Mouse (Mus musculus) myocyte (in vitro differentiated cells): ENCODE results near the gene Nsun2. TPM values are rescaled to one million over a fixed set of nuclear protein-coding genes. Genes with fewer than 3 reads are reported as not detected.
"Not testable (repeated sequence)": the region's sequence is repeated elsewhere in the genome, so short reads cannot be mapped to it uniquely, and the experiment has no call there.

Source experiments
- H3K27me3 ChIP-seq: one replicate; pipeline ENCODE4 v1.6.1; 2011; ENCODE audit not compliant: control insufficient read depth, insufficient read depth, insufficient read length
- H3K36me3 ChIP-seq: one replicate; pipeline ENCODE4 v1.6.1; 2011; ENCODE audit not compliant: control insufficient read depth, insufficient read depth
- H3K4me2 ChIP-seq: one replicate; pipeline ENCODE4 v1.6.1; 2011; ENCODE audit warnings: low read depth, control low read depth
- H3K4me3 ChIP-seq: one replicate; pipeline ENCODE4 v1.5.1; 2011; ENCODE audit warnings: mild to moderate bottlenecking, control low read depth, moderate library complexity
- H3K79me2 ChIP-seq: one replicate; pipeline ENCODE4 v1.6.1; 2011; ENCODE audit not compliant: control insufficient read depth, insufficient read depth
- H3ac ChIP-seq: one replicate; pipeline ENCODE4 v1.6.1; 2011; ENCODE audit not compliant: control insufficient read depth, insufficient read length
- CEBPB ChIP-seq: IDR thresholded peaks from 2 replicates; pipeline ENCODE4 v1.6.1; 2011; ENCODE audit warnings: mild to moderate bottlenecking, moderate library complexity; ENCODE audit not compliant: poor library complexity, insufficient read depth, severe bottlenecking
- E2F4 ChIP-seq: IDR thresholded peaks from one replicate; pipeline ENCODE4 v1.6.1; 2011; ENCODE audit warnings: mild to moderate bottlenecking, control low read depth, moderate library complexity; ENCODE audit not compliant: insufficient read depth
- MAX ChIP-seq: IDR thresholded peaks from one replicate; pipeline ENCODE4 v1.6.1; 2011; ENCODE audit warnings: low read depth, mild to moderate bottlenecking, control low read depth
- MYOD1 ChIP-seq, 3 experiments: IDR thresholded peaks; one replicate each; pipeline ENCODE4 v1.6.1; 2011; ENCODE audit warnings: control low read depth in 2 of 3, low read depth in 2 of 3, mild to moderate bottlenecking in 2 of 3, moderate library complexity in 1 of 3; ENCODE audit not compliant: insufficient read length in 2 of 3, control insufficient read depth in 1 of 3
- MYOG ChIP-seq, 3 experiments: IDR thresholded peaks; one replicate each; pipeline ENCODE4 v1.6.1; 2011; ENCODE audit warnings: control low read depth in 2 of 3, low read depth in 2 of 3, mild to moderate bottlenecking in 2 of 3; ENCODE audit not compliant: insufficient read length in 2 of 3, control insufficient read depth in 1 of 3, insufficient read depth in 1 of 3
- POLR2A ChIP-seq: IDR thresholded peaks from one replicate; pipeline ENCODE4 v1.6.1; 2011; ENCODE audit warnings: low read depth, mild to moderate bottlenecking, control low read depth, moderate library complexity; ENCODE audit not compliant: insufficient read length
- POLR2AphosphoS2 ChIP-seq: IDR thresholded peaks from one replicate; pipeline ENCODE4 v1.6.1; 2011; ENCODE audit warnings: low read depth, control low read depth; ENCODE audit not compliant: insufficient read length
- REST ChIP-seq: IDR thresholded peaks from one replicate; pipeline ENCODE4 v1.6.1; 2011; ENCODE audit warnings: mild to moderate bottlenecking, control low read depth, moderate library complexity; ENCODE audit not compliant: insufficient read depth, insufficient read length
- SRF ChIP-seq: IDR thresholded peaks from one replicate; pipeline ENCODE4 v1.6.1; 2011; ENCODE audit warnings: low read depth; ENCODE audit not compliant: control insufficient read depth, insufficient read length
- TCF12 ChIP-seq: IDR thresholded peaks from one replicate; pipeline ENCODE4 v1.6.1; 2011; ENCODE audit warnings: mild to moderate bottlenecking, control low read depth; ENCODE audit not compliant: poor library complexity, insufficient read depth, severe bottlenecking
- TCF3 ChIP-seq: IDR thresholded peaks from one replicate; pipeline ENCODE4 v1.6.1; 2011; ENCODE audit warnings: low read depth, control low read depth; ENCODE audit not compliant: insufficient read length
- USF1 ChIP-seq: IDR thresholded peaks from one replicate; pipeline ENCODE4 v1.6.1; 2011; ENCODE audit warnings: low read depth, mild to moderate bottlenecking, control low read depth, moderate library complexity
- polyA plus RNA-seq: library from polyadenylated mRNA; unstranded; fragments of >200 nt; fragmentation: generic; extraction: Trizol; gene quantifications from one replicate; pipeline ENCODE4 v1.2.1, GENCODE M21; 2012; ENCODE audit warnings: missing spikeins

Nsun2 gene
- polyA plus RNA-seq, 1 experiment = 60.4 TPM

- H3ac ChIP-seq = no peak overlapping the region
- no peak overlapping the region for H3K4me2 ChIP-seq
- no peak overlapping the region for H3K4me3 ChIP-seq
- H3K79me2 ChIP-seq = no peaks in the 10 kb centered on the region
- H3K27me3 ChIP-seq = no peaks in the 10 kb centered on the region
- TF ChIP-seq E2F4 (no peak), MYOG (IDR thresholded peaks at IDR 0.05; ENCODE audit: control insufficient read depth in 1 of 3, insufficient read depth in 1 of 3, insufficient read length in 2 of 3, low read depth in 2 of 3) (no peak), TCF12 (no peak), CEBPB (no peak), POLR2A (no peak)
- no peaks in the 10 kb centered on the region for H3K36me3 ChIP-seq
Measured at GRCm38 (mm10) chr13:69596515-69596914, 63.0 kb downstream of the Nsun2 start.

- no peaks in the 10 kb centered on the region for H3K36me3 ChIP-seq
- no peaks in the 10 kb centered on the region for H3K27me3 ChIP-seq
- TF ChIP-seq TCF3 (no peak), TCF12 (no peak), POLR2A (no peak), MYOG (IDR thresholded peaks at IDR 0.05; ENCODE audit: control insufficient read depth in 1 of 3, insufficient read depth in 1 of 3, insufficient read length in 2 of 3, low read depth in 2 of 3) (no peak), E2F4 (no peak), MYOD1 (IDR thresholded peaks at IDR 0.05; ENCODE audit: control insufficient read depth in 1 of 3, insufficient read length in 2 of 3, low read depth in 2 of 3) (no peak), USF1 (no peak), REST (no peak), POLR2AphosphoS2 (no peak), SRF (no peak), MAX (no peak), CEBPB (no peak)
- H3K4me2 ChIP-seq = no peak overlapping the region
- no peaks in the 10 kb centered on the region for H3K79me2 ChIP-seq
- H3ac ChIP-seq = no peak overlapping the region
- H3K4me3 ChIP-seq = no peak overlapping the region
Measured at GRCm38 (mm10) chr13:69598867-69599266, 65.3 kb downstream of the Nsun2 start.

- H3ac ChIP-seq, H3K4me2 ChIP-seq, H3K27me3 ChIP-seq, H3K79me2 ChIP-seq, H3K36me3 ChIP-seq, H3K4me3 ChIP-seq: not testable (repeated sequence)
Measured at GRCm38 (mm10) chr13:69600863-69601262, 67.3 kb downstream of the Nsun2 start.

GRCm38 (mm10) chr13:69601321-69601720 lies 67.8 kb downstream of the Nsun2 start:
- H3K27me3 ChIP-seq = no peaks in the 10 kb centered on the region
- H3K4me3 ChIP-seq = no peak overlapping the region
- H3K36me3 ChIP-seq = no peaks in the 10 kb centered on the region
- H3K4me2 ChIP-seq = no peak overlapping the region
- no peaks in the 10 kb centered on the region for H3K79me2 ChIP-seq
- H3ac ChIP-seq = no peak overlapping the region
- no peak for TF ChIP-seq REST
- no peak for TF ChIP-seq USF1
- TF ChIP-seq SRF = no peak
- no peak for TF ChIP-seq TCF12
- no peak for TF ChIP-seq E2F4
- no peak for TF ChIP-seq MYOG (IDR thresholded peaks at IDR 0.05; ENCODE audit: control insufficient read depth in 1 of 3, insufficient read depth in 1 of 3, insufficient read length in 2 of 3, low read depth in 2 of 3)
- no peak for TF ChIP-seq POLR2A
- TF ChIP-seq CEBPB = no peak
- TF ChIP-seq POLR2AphosphoS2 = no peak
- TF ChIP-seq TCF3 = no peak
- TF ChIP-seq MYOD1 (IDR thresholded peaks at IDR 0.05; ENCODE audit: control insufficient read depth in 1 of 3, insufficient read length in 2 of 3, low read depth in 2 of 3) = no peak
- no peak for TF ChIP-seq MAX

GRCm38 (mm10) chr13:69604670-69605069 lies 71.1 kb downstream of the Nsun2 start:
- no peaks in the 10 kb centered on the region for H3K27me3 ChIP-seq
- no peak overlapping the region for H3K4me3 ChIP-seq
- TF ChIP-seq MYOG (IDR thresholded peaks at IDR 0.05; ENCODE audit: control insufficient read depth in 1 of 3, insufficient read depth in 1 of 3, insufficient read length in 2 of 3, low read depth in 2 of 3) (no peak), MYOD1 (IDR thresholded peaks at IDR 0.05; ENCODE audit: control insufficient read depth in 1 of 3, insufficient read length in 2 of 3, low read depth in 2 of 3) (no peak), POLR2A (no peak), USF1 (no peak), E2F4 (no peak), POLR2AphosphoS2 (no peak), MAX (no peak), CEBPB (no peak), REST (no peak)
- H3ac ChIP-seq = no peak overlapping the region
- no peaks in the 10 kb centered on the region for H3K36me3 ChIP-seq
- no peaks in the 10 kb centered on the region for H3K79me2 ChIP-seq
- no peak overlapping the region for H3K4me2 ChIP-seq
